Mouse (Mus musculus) G1E-ER4 (cell line): ENCODE measurements around the gene Ace. TPM values are rescaled to one million over a fixed set of nuclear protein-coding genes. Genes with fewer than 3 reads are reported as not detected.

ENCODE experiments used
- GATA1 ChIP-seq: IDR thresholded peaks from one replicate; pipeline ENCODE4 v1.8.0; 2012; ENCODE audit warnings: low read length, inconsistent platforms
- polyA plus RNA-seq: library from polyadenylated mRNA; stranded (reverse); fragments of >175 nt; gene quantifications from 2 replicates; pipeline ENCODE4 v1.2.3, GENCODE M21; 2012

The Ace gene
- polyA plus RNA-seq, 1 experiment, result not detected

DNA sequence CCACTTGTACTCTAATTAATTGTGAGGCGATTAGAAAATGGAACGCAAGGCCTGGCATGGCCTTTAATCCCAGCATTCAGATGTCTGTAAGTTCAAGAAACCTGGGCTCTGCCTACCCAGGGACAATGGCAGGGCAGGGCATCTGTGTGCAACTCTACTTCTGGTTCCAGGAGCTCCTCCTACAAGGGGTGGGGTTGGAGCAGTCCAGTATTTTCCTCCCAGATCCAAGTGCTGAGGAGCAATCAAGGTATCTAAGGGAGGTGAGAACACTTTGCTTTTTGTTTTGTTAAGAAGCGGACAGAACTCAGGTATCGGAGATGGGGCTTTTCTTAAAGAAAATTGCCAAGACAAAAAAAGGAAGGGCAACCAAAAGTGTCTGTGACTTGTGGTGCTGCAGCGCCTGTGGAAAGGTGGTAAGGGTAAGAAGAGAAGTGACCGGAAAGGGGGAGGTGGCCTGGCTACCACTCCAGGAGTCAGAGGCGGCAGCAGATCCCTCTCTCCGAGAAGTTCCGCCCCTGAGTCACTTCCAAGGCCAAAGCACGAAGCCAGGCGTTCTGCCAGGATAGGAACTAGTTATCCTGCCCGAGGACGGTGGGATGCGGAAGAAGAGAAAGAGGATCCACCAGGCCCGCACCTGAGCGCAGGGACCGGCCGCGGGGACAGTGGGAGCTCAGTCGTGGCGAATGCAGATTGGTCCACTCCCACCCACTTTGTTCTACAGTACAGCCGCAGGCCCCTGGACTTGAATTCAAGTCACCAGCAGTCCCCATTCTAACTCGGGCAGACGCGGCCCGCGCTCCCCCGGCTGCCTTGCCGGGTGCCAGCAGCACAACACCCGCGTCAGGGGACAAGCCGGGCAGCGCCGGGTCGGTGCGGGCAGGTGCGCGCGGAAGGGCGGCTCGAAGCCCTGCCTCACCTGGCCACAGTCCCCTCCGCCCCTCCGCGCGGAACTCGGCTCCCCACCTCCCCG lies 24.3 kb upstream of the Ace start:
- no peak for TF ChIP-seq GATA1

DNA sequence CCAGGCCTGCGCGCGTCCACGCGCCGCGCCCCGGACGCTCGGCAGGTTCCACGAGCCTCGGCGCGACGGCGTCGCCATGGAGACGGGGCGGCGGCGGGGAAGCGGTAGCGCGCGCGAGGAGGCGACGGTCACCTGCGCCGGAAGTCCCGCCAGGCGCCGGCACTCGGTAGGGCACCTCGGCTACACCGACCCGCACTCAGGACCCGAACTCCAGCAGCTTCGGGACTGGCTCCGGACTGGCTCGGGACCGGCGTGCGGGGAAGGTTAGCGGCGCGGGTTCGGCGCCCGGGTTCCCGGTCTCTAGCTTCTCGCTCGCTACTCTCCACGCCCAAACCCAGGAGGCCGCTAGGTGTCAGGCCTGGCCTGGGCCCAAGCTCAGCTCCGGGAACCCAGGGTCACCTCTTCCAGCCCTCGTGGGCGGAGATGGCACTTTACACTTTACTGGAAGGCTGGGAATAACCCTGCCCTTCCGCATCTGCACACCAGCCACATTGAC lies 23.6 kb upstream of the Ace start:
- TF ChIP-seq GATA1, result no peak

DNA sequence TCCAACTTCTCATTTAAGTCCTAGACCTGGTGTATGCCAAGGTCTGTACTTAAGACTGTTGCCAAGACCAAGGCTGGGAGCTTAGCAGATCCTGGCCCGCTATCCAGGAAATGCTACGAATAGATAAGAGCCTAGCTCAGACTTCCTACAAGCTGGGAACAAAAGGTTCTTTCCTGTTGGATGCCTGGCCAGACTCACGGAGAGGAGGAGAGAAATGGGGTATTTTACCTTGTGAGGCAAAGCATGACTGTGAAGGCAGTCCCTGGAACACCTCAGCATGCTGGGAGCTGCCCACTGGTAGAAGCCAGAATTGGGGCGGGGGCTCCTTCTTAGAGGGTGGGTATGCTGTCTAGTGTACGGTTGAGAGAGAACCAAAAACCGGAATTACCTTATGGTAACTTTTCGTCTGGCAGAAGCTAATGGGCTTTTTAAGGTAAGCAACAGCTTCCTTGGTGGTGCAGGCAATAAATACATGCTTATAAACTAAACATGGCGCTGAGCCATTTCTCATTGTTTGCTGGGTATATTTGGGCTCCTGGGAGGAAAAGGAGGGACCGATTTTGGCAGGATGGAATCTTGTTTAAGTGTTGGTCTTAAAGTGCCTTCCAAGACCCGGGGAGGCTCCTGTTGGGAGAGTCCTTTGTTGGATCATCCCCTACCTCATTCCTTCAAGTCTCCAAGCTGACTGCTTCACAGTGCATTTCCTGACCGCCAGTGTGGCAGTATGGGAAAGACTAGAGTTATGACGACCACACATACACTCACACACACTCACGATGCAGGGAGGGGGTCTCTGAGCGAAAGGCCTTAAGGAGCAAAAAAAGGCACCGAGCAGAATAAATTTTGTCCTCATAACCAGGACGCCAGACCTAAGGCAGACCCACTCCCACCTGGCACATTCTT lies 22.7 kb upstream of the Ace start:
- no peak for TF ChIP-seq GATA1

DNA sequence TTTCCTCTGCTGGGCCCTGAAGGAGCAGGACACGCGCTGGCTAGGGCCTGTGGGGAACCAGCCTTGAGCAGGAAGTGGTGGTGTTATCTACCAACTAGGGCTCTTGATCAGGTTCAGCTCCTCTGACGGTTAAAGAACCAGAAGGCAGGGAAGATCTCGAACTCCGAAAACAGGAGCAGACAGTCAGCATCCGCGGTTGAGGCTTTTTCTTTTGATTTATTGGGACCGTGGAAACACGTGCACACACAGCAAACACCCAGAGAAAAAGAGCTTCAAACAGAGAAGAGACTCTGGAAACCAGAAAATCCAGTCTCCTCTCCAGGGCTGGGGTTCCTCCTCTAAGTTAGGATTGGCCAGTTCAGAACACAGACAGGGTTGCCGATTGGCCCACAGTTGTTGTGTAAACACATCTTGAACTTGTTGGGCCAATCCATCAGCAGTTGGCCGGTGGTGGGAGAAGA lies 21.0 kb upstream of the Ace start:
- no peak for TF ChIP-seq GATA1

DNA sequence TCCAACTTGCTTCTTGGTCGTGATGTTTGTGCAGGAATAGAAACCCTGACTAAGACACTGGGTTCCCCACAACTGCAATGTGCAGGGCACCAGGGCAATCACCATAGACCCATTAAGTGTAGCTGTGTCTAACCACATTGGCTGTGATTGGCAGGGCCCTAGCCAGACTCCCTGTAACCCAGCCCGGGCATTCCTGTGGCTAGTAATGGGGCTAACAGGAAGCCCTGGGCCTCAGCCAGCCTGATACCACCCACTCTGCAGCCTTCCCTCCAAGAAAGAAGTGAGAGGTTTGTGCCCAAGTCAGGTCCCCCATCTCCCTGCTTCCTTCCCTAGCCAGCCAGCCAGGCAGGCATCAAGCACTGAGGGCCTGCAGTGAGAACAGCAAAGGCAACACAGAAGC lies 19.5 kb upstream of the Ace start:
- TF ChIP-seq GATA1, result no peak

DNA sequence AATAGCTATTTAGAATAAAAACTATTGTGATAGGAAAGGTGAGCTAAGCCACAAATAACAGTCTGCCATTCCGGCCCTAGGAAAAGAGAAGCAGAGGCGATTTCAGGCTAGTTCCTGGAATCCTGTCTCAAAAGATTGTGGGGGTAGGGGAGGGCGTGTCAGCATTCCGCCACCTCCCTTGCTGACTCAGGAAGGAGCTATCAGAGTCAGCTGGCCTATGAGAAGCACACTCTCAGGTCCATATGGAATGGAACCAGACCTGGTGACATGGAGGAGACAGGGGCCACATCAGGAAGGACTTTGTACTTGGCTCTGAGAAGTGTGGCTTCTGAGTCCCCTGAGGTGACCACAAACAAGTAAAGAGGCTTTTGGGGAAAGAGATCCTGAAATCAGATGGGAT lies 17.2 kb upstream of the Ace start:
- no peak for TF ChIP-seq GATA1

DNA sequence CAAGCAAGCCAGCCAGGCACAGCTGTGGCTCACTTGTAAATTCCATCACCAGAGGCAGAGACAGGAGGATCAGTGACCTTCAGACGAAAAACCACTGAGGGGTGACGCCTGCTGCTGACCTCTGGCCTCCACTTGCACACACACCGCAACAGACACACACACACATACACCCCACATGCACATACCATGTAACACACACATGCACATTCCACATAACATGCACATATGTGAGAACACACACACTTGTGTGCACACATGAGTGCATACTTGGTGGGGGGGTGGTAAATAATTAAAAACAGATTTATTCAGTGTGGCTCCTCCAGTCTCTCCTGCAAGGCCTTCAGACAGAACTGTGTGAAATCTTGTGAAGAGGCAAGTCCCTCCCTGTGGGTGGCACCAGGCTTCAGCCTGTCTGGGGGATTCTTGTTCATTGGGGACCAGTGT lies 16.1 kb upstream of the Ace start:
- TF ChIP-seq GATA1, result no peak

DNA sequence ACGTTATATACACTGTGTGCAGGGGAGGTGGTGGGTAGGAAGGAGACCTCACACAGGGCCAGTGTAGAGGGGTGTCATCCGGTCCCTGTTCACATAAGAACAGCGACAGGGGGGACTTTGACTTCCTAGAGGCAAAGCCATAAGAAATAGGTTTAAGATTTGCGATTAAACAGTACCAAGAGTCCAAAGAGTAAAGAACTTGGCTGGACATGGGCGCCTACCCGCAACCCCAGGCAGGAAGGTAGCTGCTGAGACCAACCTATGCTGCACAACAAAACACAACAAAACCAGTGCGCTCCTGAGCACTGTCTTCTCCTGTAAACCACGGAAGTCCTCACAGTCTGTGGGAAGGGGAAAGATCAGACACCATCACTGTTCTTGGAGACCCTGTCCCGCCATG lies 15.6 kb upstream of the Ace start:
- no peak for TF ChIP-seq GATA1

DNA sequence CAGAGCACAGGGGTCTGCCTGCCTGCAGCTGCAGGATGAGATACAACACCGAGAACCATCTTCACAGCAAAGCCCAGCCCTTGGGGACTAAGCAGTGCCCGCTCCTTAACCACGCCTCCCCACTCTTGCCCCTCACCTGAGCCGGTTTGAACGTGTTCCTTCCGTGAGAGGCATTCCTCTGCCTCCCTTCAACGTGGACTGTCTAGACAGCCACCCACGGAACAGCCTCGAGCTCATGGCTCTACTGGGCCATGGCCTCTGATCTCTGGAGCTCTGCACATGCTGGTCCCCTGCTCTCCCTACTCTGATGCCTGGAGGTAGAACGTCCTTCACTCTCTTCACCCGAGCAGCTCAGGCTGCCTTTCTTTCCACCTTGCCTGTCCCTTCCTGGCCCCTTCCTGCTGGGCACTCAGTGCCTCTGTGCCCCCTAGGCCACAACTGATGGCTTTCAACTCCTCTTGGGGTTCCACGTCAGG lies 14.8 kb upstream of the Ace start, which contains the start of gene Cyb561:
Gene Cyb561 (minus strand): TSS at position 426 of the 476 bp plus-strand sequence.
- TF ChIP-seq GATA1, result no peak

DNA sequence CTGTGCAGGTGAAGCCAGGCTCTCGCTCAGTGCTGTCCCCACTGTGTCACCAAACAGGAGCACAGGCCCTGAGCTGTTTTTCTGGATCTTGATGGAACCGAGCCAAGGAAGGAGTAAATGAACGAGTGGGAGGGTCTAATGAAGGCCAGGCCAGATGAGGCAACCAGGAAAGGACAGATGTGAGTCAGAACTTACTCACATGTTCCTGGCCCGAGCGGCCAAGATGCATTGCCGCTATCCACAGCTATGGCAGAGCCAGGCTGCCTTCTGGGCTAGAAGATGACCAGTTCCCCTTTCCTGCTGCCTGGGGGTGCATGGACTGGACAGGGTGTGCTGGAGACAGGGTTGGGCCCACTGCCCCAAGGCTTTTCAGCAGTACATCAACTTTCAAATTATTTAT lies 14.3 kb upstream of the Ace start:
- no peak for TF ChIP-seq GATA1

DNA sequence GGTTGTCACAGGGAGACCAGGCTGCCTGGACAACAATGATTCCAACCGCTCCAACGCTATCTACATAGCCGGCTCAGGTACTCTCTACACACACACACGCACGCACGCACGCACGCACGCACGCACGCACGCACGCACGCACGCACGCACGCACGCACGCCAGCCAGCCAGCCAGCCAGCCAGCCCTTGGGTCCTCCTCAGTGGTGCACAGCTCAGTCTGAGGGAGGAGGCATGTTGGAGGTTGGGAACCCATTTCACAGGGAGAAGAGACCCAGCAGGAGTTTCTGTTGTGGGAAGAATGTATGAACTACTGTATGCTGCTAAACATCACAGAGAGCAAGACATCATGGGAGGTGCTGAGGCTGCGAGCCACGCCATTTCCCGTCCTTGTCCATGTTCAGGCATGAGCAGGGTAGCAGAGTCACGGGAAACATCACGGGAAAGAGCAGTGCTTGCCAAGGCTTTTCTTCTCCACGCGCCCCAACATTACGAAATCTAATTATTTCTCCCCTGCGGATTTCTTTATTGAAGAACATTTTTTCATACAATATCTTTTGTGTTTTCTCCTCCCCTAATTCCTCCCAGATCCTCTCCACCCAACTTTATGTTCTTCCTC lies 11.8 kb upstream of the Ace start:
- TF ChIP-seq GATA1, result no peak

DNA sequence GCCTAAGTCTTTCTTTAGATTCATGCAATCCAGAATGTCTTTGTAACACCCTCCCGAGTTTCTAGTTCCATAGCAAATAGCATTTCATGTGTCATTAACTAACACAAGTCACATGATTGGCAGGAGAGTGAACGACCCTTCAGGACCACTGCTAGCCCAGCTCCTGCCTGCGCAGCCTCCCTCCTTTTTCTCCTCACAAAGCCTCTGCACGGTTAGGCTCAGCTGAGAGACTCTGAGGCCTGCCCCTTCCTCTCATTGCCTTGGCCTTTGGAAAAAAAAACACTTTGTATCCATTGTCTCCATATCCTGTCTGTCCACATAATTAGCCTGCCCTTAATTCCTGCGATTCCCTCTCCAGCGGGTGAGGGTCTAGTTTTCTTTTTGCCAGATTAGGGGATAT lies 10.2 kb upstream of the Ace start:
- no peak for TF ChIP-seq GATA1

DNA sequence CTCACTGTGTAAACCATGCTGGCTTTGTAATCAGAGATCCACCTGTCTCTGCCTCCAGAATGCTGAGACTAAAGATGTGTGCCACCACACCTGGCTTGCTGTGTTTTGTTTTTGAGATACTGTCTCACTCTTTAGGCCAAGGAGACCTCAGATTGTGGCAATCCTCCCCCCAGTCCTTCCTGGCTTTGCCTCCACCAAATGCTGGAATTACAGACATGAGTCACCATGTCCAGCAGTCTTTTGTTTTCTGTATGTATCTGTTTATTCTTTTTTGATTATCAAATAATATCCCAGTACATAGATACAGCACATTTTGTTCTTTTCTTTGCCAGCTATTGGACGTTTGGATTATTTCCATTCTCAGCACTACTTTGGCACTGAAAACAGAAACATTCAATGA lies 9.2 kb upstream of the Ace start:
- no peak for TF ChIP-seq GATA1

DNA sequence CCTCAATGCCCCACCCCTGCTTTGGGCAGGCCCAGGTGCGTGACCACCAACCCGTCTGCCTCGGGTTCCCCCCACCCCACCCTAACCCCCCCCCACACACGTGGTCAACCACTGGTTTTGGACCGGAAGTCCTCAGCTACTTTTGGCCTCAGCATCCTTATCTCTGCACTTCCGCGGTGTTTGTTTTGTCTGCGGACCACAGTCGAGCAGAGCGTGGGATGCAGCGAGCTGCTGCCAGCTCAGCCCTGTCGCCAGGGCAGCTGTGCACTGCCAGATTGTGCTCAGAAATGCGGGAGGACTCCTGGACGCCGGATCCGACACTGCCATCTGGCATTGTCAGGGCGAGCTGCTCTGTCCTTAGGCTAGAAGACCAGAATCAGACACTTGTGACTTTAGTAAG lies 8.4 kb upstream of the Ace start:
- no peak for TF ChIP-seq GATA1

DNA sequence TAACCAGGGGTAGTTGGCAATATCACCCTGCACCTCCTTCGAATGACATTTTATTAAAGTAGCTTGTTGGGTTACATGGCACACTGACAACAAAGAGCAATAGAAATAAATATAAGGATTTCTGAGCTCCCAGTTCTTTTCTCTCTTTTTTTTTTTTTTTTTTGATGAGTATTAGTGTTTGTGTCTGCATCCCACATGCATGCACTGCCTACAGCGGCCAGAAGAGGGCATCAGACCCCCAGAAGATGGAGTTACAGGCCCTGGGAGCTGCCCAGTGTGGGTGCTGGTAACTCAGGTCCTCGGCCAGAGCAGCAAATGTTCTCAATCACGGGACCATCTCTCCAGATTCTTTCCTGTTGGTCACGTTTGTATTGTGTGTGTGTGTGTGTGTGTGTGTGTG lies 3.1 kb upstream of the Ace start:
- TF ChIP-seq GATA1, result no peak

DNA sequence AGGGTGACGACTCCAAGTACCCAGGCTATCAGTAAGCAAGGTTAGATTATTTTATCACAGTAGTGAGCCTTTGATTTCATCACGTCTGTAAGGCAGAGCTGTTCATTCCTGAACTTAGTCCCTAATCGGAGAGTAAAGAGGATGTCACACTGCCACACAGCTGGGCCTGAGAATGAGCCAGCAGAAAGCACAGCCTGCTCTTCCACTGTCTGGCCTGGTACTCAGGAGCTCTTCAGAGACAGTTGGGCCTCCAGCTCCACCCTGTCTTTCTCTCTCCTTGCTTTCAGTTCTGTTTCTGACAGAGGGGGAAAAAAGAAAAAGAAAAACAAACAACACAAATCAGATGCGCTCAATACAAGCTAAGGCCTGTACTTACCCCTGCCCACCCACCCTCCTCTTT lies 1.5 kb upstream of the Ace start:
- no peak for TF ChIP-seq GATA1
